Mouse (Mus musculus) limb, embryonic 15.5 days (tissue): Measurements from ENCODE around the gene Pla2g2e. TPM values are rescaled to one million over a fixed set of nuclear protein-coding genes. Genes with fewer than 3 reads are reported as not detected.
"Not testable (repeated sequence)": the region's sequence is repeated elsewhere in the genome, so short reads cannot be mapped to it uniquely, and the experiment has no call there.

Experiments used
- ATAC-seq: fragments of 200-750 bp; cut with Nextera tagmentation; 2 replicates; pipeline ENCODE4 v1.8.0; 2017; ENCODE audit warnings: low read depth, moderate TSS enrichment; ENCODE audit not compliant: insufficient number of reproducible peaks, low FRiP score, low TSS enrichment
- H3K27ac ChIP-seq: fragments of 300-500 bp; sonication (generic); 2 replicates; pipeline ENCODE4 v1.5.1; 2015; ENCODE audit warnings: moderate library complexity, mild to moderate bottlenecking, inconsistent platforms
- H3K27me3 ChIP-seq: fragments of 300-500 bp; sonication (generic); 2 replicates; pipeline ENCODE4 v1.6.1; 2015; ENCODE audit warnings: inconsistent platforms
- H3K36me3 ChIP-seq: fragments of 300-500 bp; sonication (generic); 2 replicates; pipeline ENCODE4 v1.6.1; 2015; ENCODE audit warnings: inconsistent platforms
- H3K4me1 ChIP-seq: fragments of 300-500 bp; sonication (generic); 2 replicates; pipeline ENCODE4 v1.6.1; 2015; ENCODE audit warnings: inconsistent platforms
- H3K4me2 ChIP-seq: fragments of 300-500 bp; sonication (generic); 2 replicates; pipeline ENCODE4 v1.6.1; 2015; ENCODE audit warnings: mild to moderate bottlenecking, inconsistent platforms
- H3K4me3 ChIP-seq: fragments of 300-500 bp; sonication (generic); 2 replicates; pipeline ENCODE4 v1.5.1; 2015; ENCODE audit warnings: mild to moderate bottlenecking, inconsistent platforms
- H3K9ac ChIP-seq: fragments of 300-500 bp; sonication (generic); 2 replicates; pipeline ENCODE4 v1.6.1; 2015; ENCODE audit warnings: inconsistent platforms
- H3K9me3 ChIP-seq: fragments of 300-500 bp; sonication (generic); 2 replicates; pipeline ENCODE4 v1.6.1; 2016; ENCODE audit warnings: inconsistent platforms
- WGBS: fragments of 180-500 bp; shearing (Covaris S2); methylation state at CpG from one replicate; pipeline ENCODE4 v1.1.7; 2015; 5-methylcytosine and 5-hydroxymethylcytosine counted together
- polyA plus RNA-seq: library from polyadenylated mRNA; unstranded; fragments of >200 nt; fragmentation: Nextera tagmentation; extraction: Ambion mirVana; gene quantifications from 2 replicates; pipeline ENCODE4 v1.2.1, GENCODE M21; 2015

Gene Pla2g2e
- polyA plus RNA-seq, 1 experiment from 2014 or later: not detected

DNA sequence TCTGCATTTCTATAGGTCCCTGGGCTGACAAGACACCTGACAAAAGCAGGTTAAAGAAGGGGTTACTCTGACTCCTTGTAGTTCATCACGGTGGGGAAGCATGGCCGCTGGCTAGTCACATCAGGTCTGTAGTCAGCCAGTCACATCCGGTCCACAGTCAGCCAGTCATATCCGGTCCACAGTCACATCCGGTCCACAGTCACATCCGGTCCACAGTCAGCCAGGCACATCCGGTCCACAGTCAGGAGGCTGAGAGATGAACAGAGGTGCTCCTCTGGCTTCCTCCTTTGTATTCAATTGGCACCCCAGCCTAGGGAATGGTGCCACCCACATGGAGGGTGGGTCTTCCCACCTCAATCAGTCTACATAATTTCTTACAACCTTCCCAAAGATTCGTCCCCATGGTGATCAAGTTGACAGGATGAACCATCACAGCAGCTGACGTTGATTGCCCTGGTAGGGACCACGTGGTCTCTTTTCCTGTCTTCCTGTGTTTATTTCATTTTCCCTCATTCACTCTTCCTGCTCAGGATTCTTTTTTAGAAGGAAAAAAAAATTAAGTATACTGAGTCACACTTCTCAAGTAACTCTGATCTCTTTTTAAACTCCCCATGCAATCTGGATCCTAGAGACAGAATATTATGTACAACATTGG lies 14.3 kb upstream of the Pla2g2e start, which contains the start of gene Pla2g5:
Gene Pla2g5, minus strand, starts transcription at position 139 of the 655 bp plus-strand sequence.
- H3K27ac ChIP-seq: no peak within 1 kb of the TSS
- no peak within 1 kb of the TSS for H3K9ac ChIP-seq
- no peak within 1 kb of the TSS for H3K4me2 ChIP-seq
- 69% methylated on average over 10 of the region's 10 CpGs for WGBS
- ATAC-seq: no peak
- H3K9me3 ChIP-seq: no peaks in the 10 kb centered on the region
- peaks cover 9% of the 10 kb centered on the region; the same call in 1 of the 2 replicates for H3K27me3 ChIP-seq
- H3K4me1 ChIP-seq: 0 out of 2 replicates have a peak, but pooled peaks cover 6% of the 10 kb centered on the region
- H3K4me3 ChIP-seq: no peak within 1 kb of the TSS
- H3K36me3 ChIP-seq: no peaks in the 10 kb centered on the region

DNA sequence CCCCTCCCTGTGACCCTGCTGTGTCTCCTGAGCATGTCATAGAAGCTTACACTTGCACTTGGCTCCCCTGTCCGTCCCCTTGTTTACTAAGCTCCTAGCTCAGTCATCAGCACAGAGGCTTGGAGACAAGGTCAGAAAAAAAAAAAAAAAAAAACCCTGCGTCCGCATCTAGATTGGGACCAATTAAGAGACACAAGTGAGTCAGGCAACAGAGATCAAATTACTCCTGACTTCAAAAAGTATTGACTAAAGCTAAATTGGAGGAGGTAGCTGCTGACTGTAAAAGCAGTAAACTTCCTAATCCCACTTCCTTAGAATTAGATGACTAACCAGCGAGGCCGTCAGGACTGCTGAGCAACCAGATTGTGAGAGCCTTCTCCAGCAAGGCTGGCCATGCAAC lies 12.7 kb upstream of the Pla2g2e start:
- H3K27me3 ChIP-seq: peaks cover 3% of the 10 kb centered on the region; the same call in 1 of the 2 replicates
- H3K4me1 ChIP-seq: 0 out of 2 replicates have a peak, but pooled peaks cover under 1% of the 10 kb centered on the region
- ATAC-seq: no peak
- H3K9me3 ChIP-seq: no peaks in the 10 kb centered on the region
- no peak overlapping the region for H3K4me2 ChIP-seq
- H3K4me3 ChIP-seq: no peak overlapping the region
- 14% methylated on average over 5 of the region's 5 CpGs for WGBS
- no peak overlapping the region for H3K27ac ChIP-seq
- no peaks in the 10 kb centered on the region for H3K36me3 ChIP-seq
- H3K9ac ChIP-seq: no peak overlapping the region

DNA sequence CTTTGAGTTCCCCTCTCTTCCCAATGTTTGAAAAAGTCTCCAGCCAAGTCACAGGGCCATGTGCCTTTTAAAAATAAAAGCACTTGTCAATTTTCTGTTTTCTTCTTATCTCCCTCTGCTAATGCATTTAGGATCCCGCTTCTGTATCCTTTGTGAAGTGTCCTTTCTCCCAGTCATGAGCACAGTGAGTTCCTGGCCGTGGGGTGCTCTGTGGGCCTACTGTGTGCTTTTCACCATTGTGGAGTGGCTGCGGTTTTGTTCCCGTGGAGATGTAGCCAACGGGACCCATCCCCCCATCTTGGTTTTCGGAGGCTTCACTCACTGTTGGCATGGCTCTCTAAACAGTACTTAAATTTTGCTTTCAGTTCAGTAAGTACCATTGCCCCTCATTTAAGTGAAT lies 11.8 kb upstream of the Pla2g2e start:
- ATAC-seq: no peak
- Histone ChIP-seq H3K36me3 (no peaks in the 10 kb centered on the region), H3K9ac (no peak overlapping the region), H3K9me3 (no peaks in the 10 kb centered on the region), H3K4me1 (no peaks in the 10 kb centered on the region), H3K4me2 (no peak overlapping the region), H3K27ac (no peak overlapping the region), H3K27me3 (peaks cover 3% of the 10 kb centered on the region; the same call in 1 of the 2 replicates), H3K4me3 (no peak overlapping the region)
- WGBS: 67% methylated on average over 6 of the region's 6 CpGs

DNA sequence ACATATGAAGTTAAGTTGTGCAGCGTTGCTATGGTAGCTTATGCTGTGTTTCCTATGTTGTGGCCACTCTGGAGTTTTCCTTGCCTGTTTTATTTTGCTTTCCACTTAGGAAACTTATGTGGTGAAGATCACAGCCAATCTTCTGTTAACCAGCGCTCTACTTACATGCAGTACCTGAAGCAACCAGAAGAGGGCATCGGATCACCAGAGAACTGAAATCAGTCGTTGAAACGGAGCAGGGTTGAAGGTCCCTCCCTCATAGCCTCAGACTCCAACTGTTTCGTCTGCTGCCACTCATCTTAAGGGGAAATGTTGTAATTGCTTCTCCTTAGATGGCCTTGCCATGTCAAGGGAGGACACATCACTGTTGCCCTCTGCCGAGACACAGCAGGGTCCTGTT lies 11.3 kb upstream of the Pla2g2e start:
- Histone ChIP-seq H3K4me2 (no peak overlapping the region), H3K4me3 (no peak overlapping the region), H3K27ac (no peak overlapping the region), H3K27me3 (peaks cover 3% of the 10 kb centered on the region; the same call in 1 of the 2 replicates), H3K4me1 (no peaks in the 10 kb centered on the region), H3K9me3 (no peaks in the 10 kb centered on the region), H3K36me3 (no peaks in the 10 kb centered on the region), H3K9ac (no peak overlapping the region)
- 12% methylated on average over 7 of the region's 7 CpGs for WGBS
- no peak for ATAC-seq

DNA sequence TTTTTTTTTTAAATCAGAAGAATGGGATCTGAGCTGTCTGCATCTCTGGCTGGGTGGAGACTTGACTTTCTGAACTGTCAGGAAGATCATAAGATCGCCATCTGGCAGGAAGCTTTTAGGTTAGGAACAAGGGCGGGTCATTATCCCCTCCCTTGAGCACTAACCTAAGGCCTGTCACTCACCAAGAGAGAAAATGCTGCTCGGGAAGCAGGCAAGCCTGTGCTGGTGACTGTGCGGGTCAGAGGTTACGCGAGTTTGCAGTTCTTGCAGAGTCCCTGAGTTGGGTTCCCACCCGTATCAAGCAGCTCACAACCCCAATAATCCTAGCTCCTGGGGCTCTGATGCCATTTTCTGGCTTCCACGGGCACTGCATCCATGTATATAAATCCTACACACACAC lies 9.1 kb upstream of the Pla2g2e start:
- H3K9me3 ChIP-seq: no peaks in the 10 kb centered on the region
- no peak overlapping the region for H3K4me2 ChIP-seq
- H3K36me3 ChIP-seq: no peaks in the 10 kb centered on the region
- H3K4me1 ChIP-seq: no peaks in the 10 kb centered on the region
- no peak overlapping the region for H3K27ac ChIP-seq
- WGBS: 43% methylated on average over 8 of the region's 8 CpGs
- no peak overlapping the region for H3K4me3 ChIP-seq
- H3K9ac ChIP-seq: no peak overlapping the region
- H3K27me3 ChIP-seq: no peaks in the 10 kb centered on the region
- ATAC-seq: no peak

GRCm38 (mm10) chr4:138873864-138874263 lies 3.9 kb upstream of the Pla2g2e start, which contains the start of gene Gm13030:
Gene Gm13030, minus strand, starts transcription at chr4:138873964.
- no peak for ATAC-seq
- WGBS: 85% methylated on average over 6 of the region's 6 CpGs
- H3K9me3 ChIP-seq: no peaks in the 10 kb centered on the region
- H3K27ac ChIP-seq: no peak within 1 kb of the TSS
- H3K4me3 ChIP-seq: no peak within 1 kb of the TSS
- no peaks in the 10 kb centered on the region for H3K36me3 ChIP-seq
- H3K9ac ChIP-seq: no peak within 1 kb of the TSS
- H3K4me2 ChIP-seq: no peak within 1 kb of the TSS
- no peaks in the 10 kb centered on the region for H3K27me3 ChIP-seq
- H3K4me1 ChIP-seq: no peaks in the 10 kb centered on the region

GRCm38 (mm10) chr4:138875275-138875674 lies 2.5 kb upstream of the Pla2g2e start:
- H3K27ac ChIP-seq, ATAC-seq: not testable (repeated sequence)
- 84% methylated on average over 2 of the region's 2 CpGs for WGBS

GRCm38 (mm10) chr4:138875986-138876385 lies 1.8 kb upstream of the Pla2g2e start:
- Histone ChIP-seq H3K27me3 (no peaks in the 10 kb centered on the region), H3K4me2 (no peak overlapping the region), H3K27ac (no peak overlapping the region), H3K36me3 (no peaks in the 10 kb centered on the region), H3K4me1 (no peaks in the 10 kb centered on the region), H3K9me3 (no peaks in the 10 kb centered on the region), H3K4me3 (no peak overlapping the region), H3K9ac (no peak overlapping the region)
- ATAC-seq: no peak
- WGBS: 94% methylated on average over 2 of the region's 2 CpGs

More at GRCm38 (mm10) chr4:138875275-138875674, 2.5 kb upstream of the Pla2g2e start:
- not testable (repeated sequence) for H3K4me1 ChIP-seq, H3K9me3 ChIP-seq, H3K9ac ChIP-seq, H3K36me3 ChIP-seq, H3K27me3 ChIP-seq, H3K4me2 ChIP-seq, H3K4me3 ChIP-seq

GRCm38 (mm10) chr4:138878783-138879182 lies 1.0 kb downstream of the Pla2g2e start:
- Histone ChIP-seq H3K9ac (no peak overlapping the region), H3K4me3 (no peak overlapping the region), H3K36me3 (no peaks in the 10 kb centered on the region), H3K27ac (no peak overlapping the region), H3K27me3 (no peaks in the 10 kb centered on the region; the same call in 1 of the 2 replicates), H3K4me1 (peaks cover 9% of the 10 kb centered on the region), H3K9me3 (no peaks in the 10 kb centered on the region), H3K4me2 (no peak overlapping the region)
- 42% methylated on average over 8 of the region's 8 CpGs for WGBS
- no peak for ATAC-seq

- no peaks in the 10 kb centered on the region; the same call in 1 of the 2 replicates for H3K27me3 ChIP-seq
- no peak overlapping the region for H3K4me2 ChIP-seq
- H3K9me3 ChIP-seq: no peaks in the 10 kb centered on the region
- H3K4me1 ChIP-seq: peaks cover 9% of the 10 kb centered on the region
- H3K27ac ChIP-seq: no peak overlapping the region
- no peak overlapping the region for H3K4me3 ChIP-seq
- WGBS: 79% methylated on average over 11 of the region's 11 CpGs
- H3K9ac ChIP-seq: no peak overlapping the region
- no peak for ATAC-seq
- no peaks in the 10 kb centered on the region for H3K36me3 ChIP-seq
Observed at GRCm38 (mm10) chr4:138879808-138880207, 2.1 kb downstream of the Pla2g2e start.

GRCm38 (mm10) chr4:138880811-138881584 lies 3.3 kb downstream of the Pla2g2e start:
- Histone ChIP-seq H3K27me3 (no peaks in the 10 kb centered on the region; the same call in 1 of the 2 replicates), H3K9me3 (no peaks in the 10 kb centered on the region), H3K9ac (no peak overlapping the region), H3K27ac (no peak overlapping the region), H3K4me2 (no peak overlapping the region), H3K4me1 (peaks cover 9% of the 10 kb centered on the region), H3K36me3 (no peaks in the 10 kb centered on the region), H3K4me3 (no peak overlapping the region)
- ATAC-seq: no peak
- WGBS: 87% methylated on average over 7 of the region's 7 CpGs

GRCm38 (mm10) chr4:138882179-138882578 lies 4.4 kb downstream of the Pla2g2e start:
- ATAC-seq: no peak
- no peaks in the 10 kb centered on the region; the same call in 1 of the 2 replicates for H3K27me3 ChIP-seq
- peak overlapping the region; percentile 37 for H3K4me2 ChIP-seq
- peak overlapping the region; percentile 14 for H3K4me3 ChIP-seq
- H3K4me1 ChIP-seq: peaks cover 9% of the 10 kb centered on the region
- no peaks in the 10 kb centered on the region for H3K9me3 ChIP-seq
- H3K9ac ChIP-seq: no peak overlapping the region
- 10% methylated on average over 16 of the region's 16 CpGs for WGBS
- no peaks in the 10 kb centered on the region for H3K36me3 ChIP-seq
- no peak overlapping the region for H3K27ac ChIP-seq
